Mouse (Mus musculus) left cerebral cortex, postnatal 36 days (tissue): ENCODE data around the gene Gh. TPM values are rescaled to one million over a fixed set of nuclear protein-coding genes. Genes with fewer than 3 reads are reported as not detected.
A peak's percentile ranks its signal among the peaks of the same experiment; 100 is the strongest.

Experiments
- DNase-seq, 2 experiments: peaks; one replicate each; pipeline ENCODE4 v3.0.0; 2021 to 2022; ENCODE audit warnings: low spot score in 2 of 2, mixed read lengths in 1 of 2
- intact Hi-C: fragments of 180-260 bp; cut with DNase I; formaldehyde crosslinking; loops from one replicate; pipeline ENCODE4 v1.15.1; 2025
- total RNA-seq, 2 experiments: library from RNA; stranded (reverse); gene quantifications; 2 replicates each; pipeline ENCODE4 v1.2.3; 2021

Gene Gh
- total RNA-seq, 2 experiments from 2014 or later, result not detected

DNA sequence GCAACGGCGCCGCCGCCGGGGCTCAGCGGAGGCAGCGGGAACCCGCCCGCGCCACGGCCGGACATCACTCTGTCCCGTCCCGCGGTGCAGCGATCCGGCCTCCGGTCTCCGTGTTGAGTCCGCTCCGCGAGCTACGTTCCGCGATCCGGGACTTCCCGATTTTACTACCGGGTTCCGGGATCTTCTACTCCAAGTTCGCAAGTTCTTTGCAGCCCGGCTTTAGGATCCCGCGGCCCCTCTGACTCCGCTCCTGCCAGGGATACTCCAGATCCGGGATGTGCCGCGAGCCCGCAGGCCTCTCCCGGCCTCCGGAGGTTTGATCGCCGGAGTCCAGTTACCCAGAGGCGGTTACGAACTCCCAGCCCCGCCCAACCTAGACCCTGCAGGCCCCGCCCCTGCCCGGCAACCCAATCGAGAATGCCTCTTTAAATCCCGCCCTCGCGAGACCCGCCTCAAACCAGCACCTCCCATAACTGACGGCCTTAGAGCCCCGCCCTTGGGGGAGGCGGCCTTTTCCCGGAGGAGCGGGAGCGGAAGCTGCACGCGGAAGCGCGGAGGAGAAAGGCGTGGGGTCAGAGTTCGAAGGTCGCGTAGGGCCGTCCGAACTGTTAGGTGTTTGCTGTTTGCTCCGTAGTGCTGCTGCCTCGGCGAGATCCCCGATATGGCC, 28.9 kb downstream of the Gh start, which contains the start of gene Smarcd2:
Smarcd2 (minus strand) TSS at position 329 of the 667 bp plus-strand sequence.
- intact Hi-C loops, result no loop called here
- DNase-seq, result peak; percentile 98 to 99

DNA sequence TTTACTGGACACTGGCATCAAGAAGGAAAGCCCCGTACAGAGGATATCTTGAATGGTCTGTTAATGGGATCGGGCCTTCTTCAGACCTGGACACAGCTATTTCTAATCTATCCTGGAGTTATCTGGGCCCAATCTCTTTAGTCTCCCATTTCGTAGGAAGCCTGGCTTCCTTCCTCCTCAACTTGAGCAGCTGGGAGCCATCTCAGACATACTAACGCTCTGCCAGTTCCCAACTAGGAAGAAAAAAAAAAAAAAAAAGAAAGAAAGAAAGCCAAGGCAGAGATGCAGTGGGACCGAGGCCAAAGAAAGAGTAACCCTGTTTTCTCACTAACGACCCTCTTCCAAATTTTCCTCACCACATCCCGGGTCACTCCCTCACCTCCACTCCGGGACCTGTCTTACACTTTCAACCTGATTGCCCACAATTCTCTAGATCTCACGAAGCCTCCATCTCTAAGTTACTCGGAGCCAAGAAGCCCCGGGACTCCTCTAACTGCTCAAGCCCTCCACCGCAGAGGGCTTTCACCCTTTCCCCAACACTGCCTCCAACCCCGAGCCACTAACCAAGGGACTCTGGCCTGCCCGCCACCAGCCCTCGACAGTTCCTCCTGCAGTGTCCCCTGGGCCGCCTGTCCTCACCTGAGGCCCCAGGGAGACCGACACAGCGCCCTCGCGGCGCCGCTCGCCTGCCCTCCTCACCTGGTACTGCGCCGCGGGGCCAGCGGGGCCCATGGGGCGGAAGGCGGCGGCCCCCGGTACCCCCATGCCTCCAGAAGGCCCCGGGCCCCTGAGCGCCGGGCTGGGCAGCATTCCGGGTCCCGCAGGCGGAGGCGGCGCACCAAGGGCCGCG, 29.6 kb downstream of the Gh start:
- intact Hi-C loops, result no loop called here
- DNase-seq, result peak in 1 of 2 experiments; percentile 54

DNA sequence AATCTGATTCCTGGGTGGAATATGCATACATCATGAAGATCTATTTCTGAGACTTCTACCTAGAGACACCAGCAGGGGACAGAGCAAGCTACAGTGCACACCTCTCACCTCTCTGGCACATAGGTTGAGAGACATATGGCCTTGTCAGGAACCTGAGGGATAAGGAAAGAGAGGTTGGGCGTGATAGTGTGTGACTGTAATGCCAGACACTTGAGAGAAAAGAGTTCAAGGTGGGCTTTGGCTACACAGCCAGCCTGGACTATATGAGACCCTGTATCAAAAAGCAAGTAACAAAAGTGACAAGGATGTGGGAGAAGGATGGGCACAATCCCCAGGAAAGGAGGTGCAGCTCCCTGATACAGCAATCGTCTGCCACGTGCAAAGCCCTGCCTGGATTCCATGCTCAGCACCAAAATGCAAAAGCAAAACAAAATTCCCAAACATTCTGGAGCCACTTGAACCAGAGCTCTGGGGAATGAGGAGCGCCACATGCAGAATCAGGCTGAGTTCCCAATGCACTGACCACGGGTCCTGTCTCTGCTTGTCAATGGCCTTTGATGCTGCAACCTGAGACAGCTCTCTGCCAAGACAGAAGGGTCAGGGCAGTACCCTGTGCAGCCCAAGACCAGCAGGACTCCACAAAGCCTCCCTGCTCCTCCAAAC, 30.4 kb downstream of the Gh start:
- DNase-seq, result no peak

DNA sequence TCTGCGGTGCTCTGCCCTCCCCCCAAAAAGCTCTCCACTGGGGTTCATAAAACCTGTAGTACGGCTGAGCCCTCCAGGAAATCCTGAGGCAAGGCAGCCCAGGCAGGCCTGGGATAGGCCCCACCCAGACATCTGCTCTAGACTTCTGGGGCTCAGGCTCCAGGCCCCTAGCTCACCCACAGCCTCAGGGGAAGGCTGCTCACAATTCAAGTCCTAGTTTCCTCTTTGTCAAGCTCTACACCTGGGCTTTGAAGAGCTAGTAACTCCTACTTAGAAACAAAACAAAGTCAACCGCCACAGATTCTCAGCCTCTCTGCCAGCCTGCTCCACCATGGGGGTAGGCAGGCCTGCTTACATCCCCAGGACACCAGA, 32.6 kb downstream of the Gh start:
- no peak for DNase-seq

More for the DNA sequence above, 30.4 kb downstream of the Gh start:
- intact Hi-C loops, result no loop called here

GRCm38 (mm10) chr11:106268326-106269059, 33.2 kb downstream of the Gh start:
- peak; percentile 51 to 53 for DNase-seq

More for the DNA sequence above, 32.6 kb downstream of the Gh start:
- intact Hi-C loops, result no loop called here

GRCm38 (mm10) chr11:106267871-106268270, 33.8 kb downstream of the Gh start:
- intact Hi-C loops, result no loop called here
- DNase-seq, result no peak

More at GRCm38 (mm10) chr11:106268326-106269059, 33.2 kb downstream of the Gh start:
- intact Hi-C loops, result no loop called here

GRCm38 (mm10) chr11:106267311-106267852, 34.3 kb downstream of the Gh start:
- no peak for DNase-seq
- intact Hi-C loops, result no loop called here

GRCm38 (mm10) chr11:106266431-106266830, 35.2 kb downstream of the Gh start:
- intact Hi-C loops, result no loop called here
- DNase-seq, result no peak

DNA sequence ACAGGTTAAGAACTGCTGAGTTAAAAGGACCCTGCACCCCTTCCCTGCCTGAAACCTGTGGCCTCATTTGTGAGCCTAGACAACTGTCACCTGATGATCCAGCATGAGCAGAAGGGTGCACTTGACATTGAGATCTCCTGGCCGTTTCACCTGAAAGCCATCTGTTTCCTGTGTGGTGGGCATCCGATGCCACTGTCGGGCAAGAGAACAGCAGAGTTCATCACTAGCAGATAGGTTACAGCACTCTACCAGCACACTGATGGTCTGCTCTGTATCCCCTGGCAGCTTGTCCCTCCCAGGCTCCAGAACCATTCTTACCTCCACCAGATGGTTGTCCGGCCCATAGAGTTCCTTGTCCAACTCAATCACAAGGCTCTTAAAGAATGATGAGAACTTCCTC, 36.1 kb downstream of the Gh start:
- intact Hi-C loops, result no loop called here
- no peak for DNase-seq

- no peak for DNase-seq
- intact Hi-C loops, result no loop called here
These were observed 36.7 kb downstream of the Gh start for GRCm38 (mm10) chr11:106264988-106265387.

DNA sequence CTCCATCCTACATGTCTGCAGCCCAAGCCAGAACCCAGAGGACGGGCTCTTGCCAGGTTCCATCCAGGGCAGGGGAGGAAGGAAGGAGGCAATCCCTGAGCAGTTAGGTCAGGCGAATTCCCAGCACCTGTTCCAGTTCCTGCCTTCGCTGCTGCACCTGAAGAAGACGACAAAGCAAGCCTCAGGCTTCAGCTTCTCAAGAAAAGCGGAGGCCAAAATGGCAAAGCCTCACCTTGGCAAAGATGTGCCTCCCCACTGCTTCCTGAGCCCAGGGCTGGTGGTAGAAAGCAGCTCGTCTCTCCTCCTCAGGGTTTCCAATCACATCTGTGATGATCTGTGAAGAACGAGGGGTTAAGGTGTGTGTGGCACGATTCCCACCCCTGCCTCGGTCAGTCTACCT, 37.7 kb downstream of the Gh start:
- no peak for DNase-seq
- intact Hi-C loops, result no loop called here

GRCm38 (mm10) chr11:106260826-106261450, 40.7 kb downstream of the Gh start:
- intact Hi-C loops, result no loop called here
- no peak for DNase-seq

GRCm38 (mm10) chr11:106256775-106257174, 44.9 kb downstream of the Gh start:
- no peak for DNase-seq

DNA sequence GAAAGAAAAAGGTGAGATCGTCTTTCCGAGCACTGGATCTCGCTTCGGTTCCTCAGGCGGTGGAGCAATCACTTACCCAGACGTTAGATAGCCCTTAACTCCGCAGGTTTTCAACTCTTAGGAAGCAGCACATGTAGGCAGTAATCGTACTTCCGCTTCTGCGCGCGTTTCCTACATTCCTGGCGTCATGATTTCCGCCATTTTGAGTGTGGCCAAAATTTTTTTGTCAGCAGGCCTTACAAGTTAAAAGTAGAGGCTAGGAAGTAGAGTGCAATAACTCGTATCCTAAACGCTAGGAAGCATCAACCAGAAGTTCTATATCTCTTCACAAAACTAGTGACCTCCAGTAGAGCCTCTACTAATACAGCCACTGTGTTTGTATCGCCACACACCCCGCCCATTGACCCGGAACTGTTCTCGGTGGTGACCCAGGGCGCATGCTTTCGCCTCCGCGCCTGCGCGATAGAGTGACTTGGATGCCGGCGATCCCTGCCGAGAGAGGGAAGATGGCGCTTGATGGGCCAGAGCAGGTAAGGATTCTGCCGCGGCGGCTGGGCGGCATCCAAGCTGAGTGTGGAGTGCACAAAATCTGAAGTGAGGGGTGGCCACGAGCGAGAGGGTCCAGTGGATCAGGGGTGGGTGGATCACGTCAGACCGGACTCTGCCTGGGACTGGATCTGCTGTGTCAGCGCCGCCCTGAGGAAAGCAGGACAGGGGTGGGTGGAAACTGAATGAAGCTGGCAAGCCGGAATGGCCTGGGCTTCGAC, 45.8 kb downstream of the Gh start, which contains the start of the genes Ftsj3 and Psmc5:
Ftsj3 (minus strand) TSS at position 395 of the 767 bp plus-strand sequence.
Psmc5 (plus strand) TSS at position 470 of the 767 bp plus-strand sequence.
- peak; percentile 97 to 98 for DNase-seq
- intact Hi-C loops, result loop anchor here (5.0 kb wide), 1 partner anchor 39 kb away; the partner anchor contains the start of genes Ccdc47 and Ddx42

More at GRCm38 (mm10) chr11:106256775-106257174, 44.9 kb downstream of the Gh start:
- intact Hi-C loops, result loop anchor here (5.0 kb wide), 1 partner anchor 39 kb away; the partner anchor contains the start of genes Ccdc47 and Ddx42

- intact Hi-C loops, result loop anchor here (5.0 kb wide), 1 partner anchor 38 kb away; the partner anchor contains the start of genes Ccdc47 and Ddx42
- DNase-seq, result no peak
These were observed 46.5 kb downstream of the Gh start for GRCm38 (mm10) chr11:106255174-106255573.

- DNase-seq, result no peak
- intact Hi-C loops, result loop anchor here (5.0 kb wide), 1 partner anchor 37 kb away; the partner anchor contains the start of genes Ccdc47 and Ddx42
These were observed 46.9 kb downstream of the Gh start for GRCm38 (mm10) chr11:106254767-106255166.
